Mouse (Mus musculus) heart, adult 2 months (tissue): ENCODE measurements around the gene Pfas.

Experiments
- CTCF ChIP-seq: fragments of 200-600 bp; IDR thresholded peaks from 2 replicates; pipeline ENCODE4 v1.8.1; 2022; ENCODE audit warnings: antibody characterized with exemption, mild to moderate bottlenecking, moderate library complexity
- EP300 ChIP-seq: fragments of 200-500 bp; IDR thresholded peaks from 2 replicates; pipeline ENCODE4 v1.6.1; 2011; ENCODE audit warnings: low read depth, low read length, control low read depth; ENCODE audit not compliant: insufficient read depth

DNA sequence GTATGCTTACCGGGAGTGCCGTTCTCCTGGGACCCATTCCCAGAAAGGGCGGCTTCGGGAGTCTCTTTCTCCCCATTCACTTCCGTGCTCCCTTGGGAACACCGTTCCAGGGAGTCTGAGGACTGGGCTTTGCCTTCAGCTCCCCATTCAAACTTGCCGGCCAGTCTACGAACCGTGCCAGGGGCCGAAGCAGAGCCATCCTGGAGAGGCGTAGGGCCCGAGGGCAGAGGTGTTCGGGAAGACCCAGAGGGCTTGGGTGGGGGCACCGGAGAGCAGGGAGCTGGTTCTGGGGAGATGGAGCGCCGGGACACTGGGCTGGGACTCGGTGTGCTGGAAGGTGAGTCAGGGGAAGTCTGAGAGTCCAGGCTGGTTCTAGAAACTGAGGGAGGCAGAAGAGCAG lies 53.9 kb downstream of the Pfas start:
- TF ChIP-seq CTCF: no peak
- TF ChIP-seq EP300: no peak
